Mouse (Mus musculus) liver, postnatal 0 days (tissue): Measurements from ENCODE around the gene B3gnt8.
"Not testable (repeated sequence)": the region's sequence is repeated elsewhere in the genome, so short reads cannot be mapped to it uniquely, and the experiment has no call there.

Source experiments
- CTCF ChIP-seq: sonication (generic); IDR thresholded peaks from 2 replicates; pipeline ENCODE4 v1.5.1; 2016; ENCODE audit warnings: antibody characterized with exemption, low read depth
- EP300 ChIP-seq: IDR thresholded peaks from 2 replicates; pipeline ENCODE4 v1.6.1; 2016; ENCODE audit warnings: antibody characterized with exemption, low read depth, mild to moderate bottlenecking

GRCm38 (mm10) chr7:25576793-25577437 is 49.5 kb upstream of the B3gnt8 start:
- TF ChIP-seq CTCF, EP300: not testable (repeated sequence)
